22 mouse cellular contexts compared by ENCODE assay signal in genomic region chr2:48830492-48830891, GRCm38 (mm10). TPM values are rescaled to one million over a fixed set of nuclear protein-coding genes. Genes with fewer than 3 reads are reported as not detected.
A peak's percentile ranks its signal among the peaks of the same experiment; 100 is the strongest.
DNase-seq lines count a peak whose midpoint lies in the region; ATAC-seq lines count a peak whose summit lies in the region.
"Had no signal": no experiment of that assay in that cellular context is flagged by ENCODE, and none has a peak within 500 bp of the region (broad histone marks: within the 10 kb centered on the region; RNA-seq: fewer than 3 reads in every experiment).

No protein-coding gene starts in this region.

- 88% methylated on average over 2 of the region's 2 CpGs for WGBS in hindbrain, embryonic 16.5 days

- H3K4me2 ChIP-seq in hindbrain, embryonic 16.5 days (ENCODE audit: low read length), result no peak overlapping the region

- H3K27me3 ChIP-seq in hindbrain, embryonic 16.5 days (replicated peaks; ENCODE audit: control insufficient read depth, insufficient read depth, low read length), result no peaks in the 10 kb centered on the region
- H3K27me3 ChIP-seq: CH12.LX, Patski had no signal

- H3K4me1 ChIP-seq in hindbrain, embryonic 16.5 days (ENCODE audit: control insufficient read depth, insufficient read depth, low read depth, low read length), result no peaks in the 10 kb centered on the region; the same call in 1 of the 2 replicates

- no peak for DNase-seq in cerebellum, adult 8-10 months
- DNase-seq in cerebellum, adult 9-10 months, result peak; percentile 53
- no peak for DNase-seq in cerebellum, postnatal 36 days
- DNase-seq in cerebellum, adult 9-11 months, result peak; percentile 18
- DNase-seq in cerebellum, postnatal 4 days (ENCODE audit: low spot score in 2 of 2), result no peak
- DNase-seq in brain, adult 2 months (ENCODE audit: low read depth, low spot score), result peak; percentile 57
- DNase-seq: adrenal gland, adult 2 months; adrenal gland, adult 8-10 months; adrenal gland, postnatal 10 days; adrenal gland, postnatal 14 days; adrenal gland, postnatal 25 days; adrenal gland, postnatal 36 days; B cell, adult 2 months; cerebellum, adult 11 months; cerebellum, adult 11-12 months had no signal

- ATAC-seq in cerebellum, adult (ENCODE audit: insufficient number of reproducible peaks, low FRiP score, low TSS enrichment), result peak; percentile 56; the same call in 1 of the 2 replicates
- no peak for ATAC-seq in hindbrain, embryonic 16.5 days
- ATAC-seq: activated CD4-positive, CD25-positive, alpha-beta regulatory T cell, adult 4 months; CD4-positive, CD25-positive, alpha-beta regulatory T cell, adult 4 months; Patski had no signal

- no peak overlapping the region for H3K9ac ChIP-seq in hindbrain, embryonic 16.5 days (ENCODE audit: low read depth, low read length)

- H3K27ac ChIP-seq in hindbrain, embryonic 16.5 days (ENCODE audit: low read depth, low read length), result no peak overlapping the region

- no peaks in the 10 kb centered on the region for H3K9me3 ChIP-seq in hindbrain, embryonic 16.5 days (ENCODE audit: control insufficient read depth, low read length)
- H3K9me3 ChIP-seq: G1E had no signal

- no peak overlapping the region for H3K4me3 ChIP-seq in hindbrain, embryonic 16.5 days (ENCODE audit: low read length)

- no peaks in the 10 kb centered on the region for H3K36me3 ChIP-seq in hindbrain, embryonic 16.5 days (ENCODE audit: control insufficient read depth, insufficient read depth, low read length)
- H3K36me3 ChIP-seq: G1E had no signal

RNA-seq across cellular contexts. Expression of gene Acvr2a, which starts 16.6 kb away (rescaled TPM):
- polyA plus RNA-seq in hindbrain, embryonic 16.5 days (2015; fragmentation: Nextera tagmentation; extraction: Ambion mirVana), result 35.7 and 43.8 TPM in 2 replicates

Comparison
In these comparisons a context has a peak if more than half of its experiments do, and no peak if none do; other contexts are left out.
1. DNase-seq: peak in cerebellum, adult 9-10 months (single experiment), cerebellum, adult 9-11 months (single experiment) and brain, adult 2 months (single experiment); none in cerebellum, adult 8-10 months (single experiment), cerebellum, postnatal 36 days (0 of 2) and cerebellum, postnatal 4 days (0 of 2).